Mouse (Mus musculus) limb, embryonic 10.5 days (tissue): ENCODE results near the gene Rmnd5b. TPM values are rescaled to one million over a fixed set of nuclear protein-coding genes. Genes with fewer than 3 reads are reported as not detected.
"Not testable (repeated sequence)": the region's sequence is repeated elsewhere in the genome, so short reads cannot be mapped to it uniquely, and the experiment has no call there.

Experiments used
- DNase-seq: peaks from one replicate; pipeline ENCODE4 v3.0.0-alpha.2; 2017; ENCODE audit warnings: low spot score
- H3K27ac ChIP-seq: fragments of 300-500 bp; sonication (generic); 2 replicates; pipeline ENCODE4 v1.5.1; 2016; ENCODE audit warnings: mild to moderate bottlenecking
- H3K27me3 ChIP-seq: fragments of 300-500 bp; sonication (generic); 2 replicates; pipeline ENCODE4 v1.6.1; 2016; ENCODE audit warnings: low read depth, mild to moderate bottlenecking; ENCODE audit not compliant: poor library complexity, severe bottlenecking
- H3K36me3 ChIP-seq: fragments of 300-500 bp; sonication (generic); 2 replicates; pipeline ENCODE4 v1.6.1; 2016; ENCODE audit warnings: mild to moderate bottlenecking, moderate library complexity
- H3K4me1 ChIP-seq: fragments of 300-500 bp; sonication (generic); 2 replicates; pipeline ENCODE4 v1.6.1; 2016
- H3K4me3 ChIP-seq: fragments of 300-500 bp; sonication (generic); 2 replicates; pipeline ENCODE4 v1.5.1; 2016; ENCODE audit warnings: mild to moderate bottlenecking, moderate library complexity
- H3K9me3 ChIP-seq: fragments of 300-500 bp; sonication (generic); replicated peaks from 2 replicates; pipeline ENCODE4 v1.6.1; 2016; ENCODE audit warnings: mild to moderate bottlenecking
- WGBS: fragments of 180-500 bp; shearing (Covaris S2); methylation state at CpG from one replicate; pipeline ENCODE4 v1.1.7; 2016; 5-methylcytosine and 5-hydroxymethylcytosine counted together
- polyA plus RNA-seq: library from polyadenylated mRNA; unstranded; fragments of >200 nt; fragmentation: Nextera tagmentation; extraction: Ambion mirVana; gene quantifications from 2 replicates; pipeline ENCODE4 v1.2.1, GENCODE M21; 2016

The Rmnd5b gene
- polyA plus RNA-seq, 1 experiment from 2014 or later, result 37.1 TPM

DNA sequence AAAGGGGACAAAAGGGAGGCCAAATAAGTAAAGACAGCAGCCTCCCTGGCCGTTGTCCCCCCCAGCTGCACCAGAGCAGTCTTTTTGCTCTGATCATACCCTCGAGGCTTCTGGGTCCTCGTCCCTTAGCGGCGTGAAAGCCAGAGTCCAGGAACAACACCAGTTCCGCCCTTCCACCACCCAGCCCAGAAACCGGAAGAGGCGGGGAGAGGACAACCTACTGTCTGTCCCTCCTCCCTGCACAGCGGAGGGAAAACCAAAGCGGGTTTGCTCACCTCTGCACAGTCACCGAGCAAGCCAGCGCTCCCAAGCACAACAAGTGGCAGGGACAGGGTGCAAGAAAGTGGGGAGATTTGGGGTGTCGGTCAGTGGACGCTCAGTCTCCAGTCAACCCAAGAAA, 20.1 kb downstream of the Rmnd5b start:
- Histone ChIP-seq H3K27me3 (no peaks in the 10 kb centered on the region), H3K9me3 (no peaks in the 10 kb centered on the region), H3K4me3 (peak overlapping the region; percentile 46), H3K27ac (peak overlapping the region; percentile 85), H3K4me1 (peaks cover 36% of the 10 kb centered on the region), H3K36me3 (no peaks in the 10 kb centered on the region)
- DNase-seq, result peak; percentile 74
- WGBS, result 6% methylated on average over 14 of the region's 14 CpGs

DNA sequence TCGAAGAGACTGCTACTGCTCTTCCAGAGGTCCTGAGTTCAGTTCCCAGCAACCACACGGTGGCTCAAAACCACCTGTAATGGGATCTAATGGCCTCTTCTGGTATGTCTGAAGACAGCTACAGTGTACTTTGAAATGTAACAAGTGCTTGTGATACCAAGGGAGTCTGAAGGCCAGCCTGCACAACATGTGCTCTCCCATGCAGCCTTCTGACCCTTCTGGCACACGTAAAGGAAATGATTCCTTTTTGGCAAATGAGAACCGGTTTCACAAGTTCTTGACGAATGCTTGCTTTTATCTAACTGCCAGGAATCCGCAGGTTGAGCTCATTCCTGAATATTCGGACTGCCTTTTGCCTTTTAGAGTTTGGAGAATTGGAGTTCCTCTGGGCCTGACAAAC, 20.6 kb downstream of the Rmnd5b start:
- no peaks in the 10 kb centered on the region for H3K9me3 ChIP-seq
- H3K4me1 ChIP-seq, result peaks cover 31% of the 10 kb centered on the region
- peak overlapping the region; percentile 46 for H3K4me3 ChIP-seq
- no peaks in the 10 kb centered on the region for H3K27me3 ChIP-seq
- H3K27ac ChIP-seq, result peak overlapping the region; percentile 85
- DNase-seq, result no peak
- H3K36me3 ChIP-seq, result no peaks in the 10 kb centered on the region
- WGBS, result 45% methylated on average over 7 of the region's 7 CpGs

DNA sequence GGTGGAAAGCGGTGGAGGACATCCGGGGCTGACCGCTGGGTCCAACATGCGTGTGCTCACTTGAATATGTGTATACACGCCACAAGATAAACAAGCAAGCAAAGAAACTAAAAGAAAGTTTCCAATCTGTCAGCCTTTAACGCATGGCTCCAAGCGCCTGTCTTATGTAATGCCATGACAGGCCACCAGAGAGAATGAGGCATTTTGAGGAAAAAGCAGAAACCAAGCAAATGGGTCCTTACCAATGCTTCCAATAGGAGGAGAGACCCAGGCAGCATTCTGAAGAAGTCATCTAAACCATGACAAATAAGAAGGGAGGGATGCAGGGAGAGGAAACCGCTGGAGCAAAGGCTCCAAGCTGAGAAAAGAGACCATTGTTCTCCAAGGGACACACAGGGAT, 21.4 kb downstream of the Rmnd5b start:
- no peak overlapping the region for H3K4me3 ChIP-seq
- no peaks in the 10 kb centered on the region for H3K9me3 ChIP-seq
- no peaks in the 10 kb centered on the region for H3K36me3 ChIP-seq
- peaks cover 29% of the 10 kb centered on the region for H3K4me1 ChIP-seq
- no peak for DNase-seq
- H3K27me3 ChIP-seq, result no peaks in the 10 kb centered on the region
- peak overlapping the region; percentile 85; the same call in 1 of the 2 replicates for H3K27ac ChIP-seq
- 87% methylated on average over 8 of the region's 8 CpGs for WGBS

DNA sequence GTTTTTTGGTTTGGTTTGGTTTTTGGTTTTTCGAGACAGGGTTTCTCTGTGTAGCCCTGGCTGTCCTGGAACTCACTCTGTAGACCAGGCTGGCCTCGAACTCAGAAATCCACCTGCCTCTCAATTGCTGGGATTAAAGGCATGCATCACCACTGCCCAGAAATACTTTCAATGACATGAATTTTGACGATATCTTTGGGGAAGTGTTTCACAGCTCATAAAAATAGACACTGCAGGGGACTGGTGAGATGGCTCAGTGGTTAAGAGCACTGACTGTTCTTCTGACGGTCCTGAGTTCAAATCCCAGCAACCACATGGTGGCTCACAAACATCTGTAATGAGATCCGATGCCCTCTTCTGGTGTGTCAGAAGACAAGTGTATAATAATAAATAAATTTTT, 25.8 kb downstream of the Rmnd5b start:
- WGBS, result 89% methylated on average over 5 of the region's 5 CpGs
- H3K36me3 ChIP-seq, result peaks cover 11% of the 10 kb centered on the region
- peaks cover 15% of the 10 kb centered on the region for H3K4me1 ChIP-seq
- H3K27ac ChIP-seq, H3K9me3 ChIP-seq, DNase-seq, H3K4me3 ChIP-seq, H3K27me3 ChIP-seq: not testable (repeated sequence)

DNA sequence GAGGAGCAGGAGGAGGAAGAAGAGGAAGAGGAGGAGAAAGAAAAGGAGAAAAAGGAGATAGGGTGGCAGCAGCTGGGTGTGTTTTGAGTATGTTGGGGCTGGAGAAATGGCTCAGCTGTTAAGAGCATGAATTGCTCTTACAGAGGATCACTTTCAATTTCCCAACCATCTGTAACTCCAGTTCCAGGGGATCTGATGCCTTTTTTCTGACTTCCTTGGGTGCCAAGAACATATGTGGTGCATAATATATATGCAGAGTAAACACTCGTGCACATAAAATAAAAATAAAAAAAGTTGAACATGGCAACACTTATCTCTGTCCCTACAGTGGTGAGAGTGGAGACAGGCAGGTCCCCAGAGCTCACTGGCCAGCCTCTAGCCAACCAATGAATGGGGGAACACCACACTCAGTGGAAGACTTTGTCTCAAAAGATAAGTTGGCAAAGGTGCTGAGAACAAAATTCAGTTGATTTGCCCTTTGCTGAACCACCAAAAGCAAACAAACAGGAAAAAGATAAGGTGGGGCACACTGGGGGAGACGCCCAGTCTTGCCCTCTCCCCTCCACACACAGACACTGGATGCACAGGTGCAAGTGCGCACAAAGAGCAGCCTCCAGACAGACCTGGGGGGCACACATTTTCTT, 26.3 kb downstream of the Rmnd5b start:
- Histone ChIP-seq H3K4me3 (no peak overlapping the region), H3K27me3 (no peaks in the 10 kb centered on the region), H3K27ac (no peak overlapping the region), H3K4me1 (peaks cover 15% of the 10 kb centered on the region), H3K36me3 (peaks cover 16% of the 10 kb centered on the region), H3K9me3 (no peaks in the 10 kb centered on the region)
- no peak for DNase-seq
- WGBS, result 85% methylated on average over 3 of the region's 3 CpGs

DNA sequence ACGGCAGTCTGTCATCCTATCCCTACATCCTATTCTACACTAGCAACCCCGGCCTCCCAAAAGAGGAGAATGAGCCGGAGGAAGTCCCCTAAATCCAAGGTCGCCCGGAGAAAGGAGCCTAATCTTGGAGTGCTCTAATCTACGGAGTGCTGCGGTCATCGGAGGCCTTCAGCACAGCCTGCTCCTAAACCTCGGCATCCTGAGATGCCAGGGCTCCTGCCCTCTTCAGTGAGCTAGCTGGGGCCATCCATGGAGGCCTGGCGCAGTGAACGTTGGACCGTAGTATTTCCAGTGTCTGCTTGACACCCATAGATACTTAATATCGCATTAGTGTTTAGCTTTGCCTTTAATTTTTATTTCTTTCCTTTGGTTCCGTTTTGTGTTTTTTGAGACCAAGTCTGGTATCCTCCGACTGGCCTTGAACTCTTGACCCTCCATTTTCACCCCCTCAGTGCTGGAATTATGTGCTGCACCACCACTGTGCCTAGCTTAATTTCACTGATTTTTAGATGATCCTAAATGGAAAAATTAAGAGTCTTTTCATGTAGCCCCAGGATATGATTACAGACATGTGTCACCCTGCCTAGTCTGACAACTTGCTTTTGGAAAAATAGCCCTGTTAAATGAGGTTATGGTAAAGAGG, 28.5 kb downstream of the Rmnd5b start:
- Histone ChIP-seq H3K4me1 (peaks cover 30% of the 10 kb centered on the region), H3K4me3 (peak overlapping the region; percentile 86), H3K9me3 (no peaks in the 10 kb centered on the region), H3K27ac (peak overlapping the region; percentile 99), H3K36me3 (peaks cover 38% of the 10 kb centered on the region), H3K27me3 (no peaks in the 10 kb centered on the region)
- DNase-seq, result no peak
- 15% methylated on average over 15 of the region's 15 CpGs for WGBS

DNA sequence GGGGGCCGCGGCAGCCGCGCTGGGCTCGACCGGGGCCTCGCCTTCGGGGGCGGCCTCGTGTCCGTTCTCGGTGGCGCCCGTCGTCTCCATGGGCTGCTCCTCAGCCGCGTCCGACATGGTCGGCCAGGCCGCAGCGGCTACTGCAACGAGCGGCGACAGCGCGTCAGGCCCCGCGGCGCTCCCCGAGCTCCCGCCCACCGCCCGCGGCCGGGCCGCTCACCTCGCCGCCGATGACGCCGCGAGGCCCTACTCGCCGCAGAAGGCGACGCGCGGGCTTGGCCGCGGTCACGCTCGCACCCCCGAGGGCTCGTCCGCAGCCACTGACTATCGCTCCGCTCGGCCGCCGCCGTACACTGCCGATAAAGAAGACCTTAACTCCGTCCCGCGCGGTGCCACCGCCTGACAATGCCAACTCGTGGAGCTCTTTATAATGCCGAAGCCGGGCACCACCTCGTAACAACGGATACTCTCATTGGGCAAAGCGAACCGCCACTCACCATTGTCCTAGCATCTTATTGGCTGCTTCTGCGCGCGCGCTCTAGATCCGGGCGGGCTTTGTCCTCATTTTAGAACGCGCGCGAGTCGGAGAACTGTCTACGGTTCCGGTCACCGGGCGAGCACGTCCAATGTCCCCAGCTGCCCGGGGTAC, 29.1 kb downstream of the Rmnd5b start, which contains the start of gene Hnrnpab:
Gene Hnrnpab (minus strand): TSS at position 401 of the 649 bp plus-strand sequence.
- Histone ChIP-seq H3K9me3 (no peaks in the 10 kb centered on the region), H3K4me3 (peak within 1 kb of the TSS; percentile 86), H3K27me3 (no peaks in the 10 kb centered on the region), H3K4me1 (peaks cover 35% of the 10 kb centered on the region), H3K36me3 (peaks cover 45% of the 10 kb centered on the region), H3K27ac (peak within 1 kb of the TSS; percentile 99)
- DNase-seq, result peak; percentile 99
- WGBS, result under 1% methylated on average over 90 of the region's 91 CpGs

DNA sequence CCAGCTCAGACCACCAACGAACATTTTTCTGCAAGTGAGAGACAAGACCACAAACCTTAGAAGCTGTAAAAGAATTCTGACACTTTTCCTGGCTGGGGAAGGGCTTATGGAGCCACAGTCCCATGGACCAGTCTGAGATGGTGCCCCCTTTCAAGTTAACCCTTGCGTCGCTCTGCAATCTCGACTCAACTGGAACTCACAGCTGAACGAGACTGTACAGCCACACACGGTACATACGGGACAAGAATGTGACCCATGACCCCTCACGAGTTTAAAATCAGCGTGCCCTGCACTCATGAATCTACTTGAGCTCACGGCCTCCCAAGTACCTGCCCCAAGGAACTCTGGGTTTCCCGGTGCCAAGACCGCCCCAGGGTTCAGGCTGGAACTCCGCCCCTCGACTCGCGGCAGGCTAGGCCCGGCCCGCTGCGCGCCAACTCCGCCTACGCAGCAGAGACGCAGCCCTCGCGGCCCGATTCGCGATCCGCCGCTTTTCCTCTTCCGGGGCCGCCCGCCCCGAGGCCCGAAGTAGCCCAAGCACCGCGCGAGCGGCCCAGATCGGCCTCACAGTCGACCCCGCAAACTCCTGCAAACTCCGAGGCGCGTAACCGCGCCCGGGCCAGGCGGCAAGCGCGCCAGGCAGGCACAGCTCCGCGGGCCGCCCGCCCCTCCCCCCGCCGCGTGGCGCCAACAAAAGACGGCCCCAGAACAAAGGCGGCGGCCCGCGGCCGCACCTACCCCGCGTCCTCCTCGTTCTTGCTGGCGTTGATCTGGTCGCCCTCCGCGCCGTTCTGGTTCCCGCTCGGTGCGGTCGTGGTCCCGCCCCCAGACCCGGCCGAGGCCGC, 29.9 kb downstream of the Rmnd5b start:
- under 1% methylated on average over 81 of the region's 81 CpGs for WGBS
- H3K4me1 ChIP-seq, result peaks cover 37% of the 10 kb centered on the region

DNA sequence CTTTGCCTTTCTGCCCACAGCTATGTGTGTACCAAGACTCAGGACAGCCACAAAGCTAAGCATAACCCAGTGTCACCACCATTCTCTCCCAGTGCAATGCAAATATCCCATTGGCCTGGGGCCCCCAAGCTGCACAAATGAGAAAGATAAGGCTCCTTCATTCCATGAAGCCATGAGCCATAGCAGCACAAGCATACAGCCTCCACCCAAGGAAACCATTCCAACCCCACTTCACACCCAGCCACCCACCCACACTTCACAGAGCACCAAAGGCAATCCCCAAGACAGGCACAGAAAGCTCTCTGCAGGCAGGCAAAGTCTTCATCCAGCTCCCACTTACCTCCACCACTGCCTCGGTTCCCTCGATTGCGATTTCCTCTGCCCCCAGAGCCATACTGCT, 33.4 kb downstream of the Rmnd5b start:
- no peaks in the 10 kb centered on the region for H3K9me3 ChIP-seq
- H3K4me1 ChIP-seq, result peaks cover 33% of the 10 kb centered on the region
- H3K36me3 ChIP-seq, result peaks cover 88% of the 10 kb centered on the region
- no peak for DNase-seq
- H3K27me3 ChIP-seq, result no peaks in the 10 kb centered on the region
- H3K27ac ChIP-seq, result no peak overlapping the region
- 0 out of 2 replicates have a peak overlapping the region, but pooled peaks have one; percentile 6 for H3K4me3 ChIP-seq
- WGBS, result 94% methylated on average over 3 of the region's 3 CpGs

More for the DNA sequence above, 29.9 kb downstream of the Rmnd5b start:
- Histone ChIP-seq H3K4me3 (peak overlapping the region; percentile 86), H3K27ac (peak overlapping the region; percentile 99), H3K9me3 (no peaks in the 10 kb centered on the region), H3K36me3 (peaks cover 52% of the 10 kb centered on the region), H3K27me3 (no peaks in the 10 kb centered on the region)
- DNase-seq, result peak; percentile 81

DNA sequence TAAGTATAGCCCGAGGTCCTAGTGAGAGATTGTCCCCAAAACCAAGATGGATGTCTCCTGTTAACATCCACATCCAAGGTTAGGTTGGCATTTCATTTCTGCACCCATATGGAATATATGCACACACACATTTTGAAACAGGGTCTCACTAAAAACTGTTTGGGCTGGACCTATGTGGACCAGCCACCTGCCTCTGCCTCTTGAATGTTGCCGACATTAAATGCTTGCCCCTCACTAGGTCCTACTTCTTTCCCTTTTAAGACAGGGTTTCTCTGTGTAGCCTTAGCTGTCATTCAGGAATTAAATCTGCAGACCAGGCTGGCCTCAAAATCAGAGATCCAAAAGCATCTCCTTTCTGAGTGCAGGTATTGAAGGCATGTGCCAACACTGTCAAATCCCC, 38.1 kb downstream of the Rmnd5b start:
- H3K4me1 ChIP-seq, result peaks cover 10% of the 10 kb centered on the region
- 86% methylated on average over 2 of the region's 2 CpGs for WGBS
- H3K36me3 ChIP-seq, result peaks cover 100% of the 10 kb centered on the region
- H3K27me3 ChIP-seq, result no peaks in the 10 kb centered on the region
- no peak for DNase-seq
- H3K9me3 ChIP-seq, result no peaks in the 10 kb centered on the region
- H3K27ac ChIP-seq, result no peak overlapping the region
- no peak overlapping the region for H3K4me3 ChIP-seq

DNA sequence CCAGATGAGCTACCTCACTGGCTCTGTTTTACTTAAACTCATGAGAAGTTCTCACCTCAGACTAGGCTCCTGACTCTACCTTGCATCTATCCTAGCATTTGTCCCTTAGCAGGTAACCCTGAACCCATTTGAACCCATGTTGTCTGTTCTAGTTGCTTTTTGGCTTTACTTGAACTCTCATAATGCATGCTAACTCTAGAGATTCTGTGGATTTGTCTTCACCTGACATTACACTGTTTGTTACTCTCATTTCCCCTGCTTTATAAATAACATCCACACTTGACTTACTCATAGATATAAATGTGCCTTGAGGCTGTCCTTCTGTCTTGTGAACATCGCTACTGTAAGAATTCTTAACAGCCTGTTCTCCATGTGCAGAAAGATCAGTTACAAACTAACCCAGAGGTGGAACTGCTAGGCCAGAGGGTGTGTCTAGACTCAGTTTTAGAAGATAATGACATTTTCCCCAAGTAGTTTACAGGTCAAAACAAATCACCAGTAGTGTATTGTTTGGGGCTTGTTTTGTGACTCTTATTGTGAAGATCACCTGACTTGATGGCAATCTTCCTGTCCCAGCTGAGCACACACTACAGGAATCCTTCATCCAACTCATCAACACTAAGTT, 40.1 kb downstream of the Rmnd5b start:
- DNase-seq, result no peak
- WGBS, result 98% methylated on average over 1 of the region's 1 CpGs
- Histone ChIP-seq H3K9me3 (no peaks in the 10 kb centered on the region), H3K36me3 (peaks cover 100% of the 10 kb centered on the region), H3K4me1 (no peaks in the 10 kb centered on the region), H3K4me3 (no peak overlapping the region), H3K27me3 (no peaks in the 10 kb centered on the region), H3K27ac (no peak overlapping the region)

DNA sequence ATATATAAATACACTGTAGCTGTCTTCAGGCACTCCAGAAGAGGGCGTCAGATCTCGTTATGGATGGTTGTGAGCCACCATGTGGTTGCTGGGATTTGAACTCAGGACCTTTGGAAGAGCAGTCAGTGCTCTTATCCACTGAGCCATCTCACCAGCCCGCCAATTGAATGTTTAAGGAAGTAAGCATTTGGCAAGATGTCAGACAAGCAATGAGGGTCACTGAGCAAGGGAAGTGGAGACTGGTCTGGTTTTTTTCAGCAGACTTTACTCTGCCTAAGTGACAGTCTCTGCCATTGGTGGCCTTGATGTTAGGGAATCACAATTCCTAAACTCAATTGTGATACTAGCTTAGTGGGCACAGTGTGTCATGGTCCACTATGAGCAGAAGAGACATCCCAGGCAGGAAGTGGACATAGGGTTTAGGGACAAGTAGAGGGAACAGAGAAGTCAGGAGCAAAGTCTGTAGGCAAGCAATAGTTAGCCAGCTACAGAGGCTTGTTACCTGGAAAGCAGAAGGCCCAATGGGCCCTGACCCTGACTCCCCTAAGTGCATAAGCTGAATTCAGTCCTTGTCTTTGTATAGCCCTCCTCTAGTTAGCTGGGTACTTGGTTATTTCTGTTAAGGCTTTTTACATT, 40.9 kb downstream of the Rmnd5b start:
- DNase-seq, result no peak
- H3K27ac ChIP-seq, result no peak overlapping the region
- WGBS, result 75% methylated on average over 3 of the region's 3 CpGs
- H3K27me3 ChIP-seq, result no peaks in the 10 kb centered on the region
- H3K4me3 ChIP-seq, result no peak overlapping the region
- H3K36me3 ChIP-seq, result peaks cover 100% of the 10 kb centered on the region
- H3K9me3 ChIP-seq, result no peaks in the 10 kb centered on the region
- no peaks in the 10 kb centered on the region for H3K4me1 ChIP-seq
